Mouse (Mus musculus): ENCODE measurements at regions not wholly inside any gene's neighbourhood (a gene's known extent, or its start where the extent isn't known, plus 50 kb on each side); places are given as distances from the start of the nearest gene placed in this dataset.

DNA sequence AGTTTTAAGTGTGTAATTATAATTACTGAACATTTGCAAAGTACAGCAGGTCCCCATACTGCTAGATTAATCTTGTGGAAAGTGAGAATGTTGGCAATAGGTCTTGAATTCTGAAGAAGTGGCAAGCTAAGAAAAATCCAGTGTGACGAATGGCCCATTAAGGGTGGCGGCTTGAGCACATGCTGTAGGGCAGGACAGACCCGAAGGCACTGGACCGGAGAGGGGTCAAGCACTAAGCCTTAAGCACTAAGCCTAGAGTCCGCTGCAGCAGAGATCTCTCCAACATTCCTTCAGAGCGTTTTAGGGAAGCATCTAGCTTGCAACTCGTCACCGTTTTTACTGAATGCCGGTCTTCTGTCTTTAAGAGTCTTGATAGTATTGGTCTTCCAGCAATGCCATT is 105.6 kb downstream of the Aldh8a1 start:
- no peak for DNase-seq (ENCODE audit: low spot score)

DNA sequence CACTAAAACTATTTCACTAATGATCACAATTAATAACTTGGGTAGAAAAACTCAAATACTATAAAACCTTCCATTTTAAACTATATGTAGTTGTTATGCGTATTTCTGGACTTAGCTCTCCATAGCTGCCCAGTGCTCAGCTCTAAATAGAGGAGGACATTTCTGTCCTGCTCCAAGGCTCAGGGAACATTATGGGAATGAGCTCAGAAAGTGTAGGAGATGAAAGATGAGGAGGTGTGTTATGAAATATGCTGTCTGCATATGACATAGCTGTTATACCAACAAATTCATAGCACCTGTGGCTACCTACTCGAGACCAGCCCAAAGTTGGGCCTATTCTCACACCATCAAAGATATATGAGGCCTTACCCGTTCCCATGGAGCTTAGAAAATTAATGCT is 106.3 kb downstream of the Aldh8a1 start:
- DNase-seq (ENCODE audit: low spot score), result no peak

DNA sequence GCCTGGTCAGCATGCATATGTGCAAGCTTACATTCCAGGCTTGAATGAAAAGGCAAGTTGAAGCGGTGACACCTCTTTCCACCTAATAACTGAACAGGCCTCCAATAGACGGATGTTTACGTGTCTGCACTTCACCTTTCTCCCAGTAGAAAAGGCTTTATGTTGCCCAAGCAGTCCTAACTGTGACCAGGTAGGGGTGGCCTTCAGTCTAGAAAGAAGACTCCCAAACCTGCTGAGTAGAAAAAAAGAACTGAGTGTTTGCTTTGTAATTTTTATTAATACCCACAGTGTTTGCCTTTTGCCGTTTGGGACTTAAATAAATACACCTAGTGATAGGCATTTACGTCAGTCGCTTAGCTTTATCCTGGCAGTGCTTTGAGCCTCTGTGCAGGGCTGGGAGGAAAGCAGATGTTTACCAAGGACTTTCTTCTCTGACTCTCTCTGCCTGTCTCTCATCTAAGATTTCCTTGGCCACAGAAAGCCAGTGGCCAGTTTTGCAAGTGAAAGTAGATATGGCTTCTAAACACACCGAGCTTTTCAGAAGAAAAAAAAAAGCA is 104.5 kb upstream of the 1700020N01Rik start:
- DNase-seq (ENCODE audit: low spot score), result no peak

DNA sequence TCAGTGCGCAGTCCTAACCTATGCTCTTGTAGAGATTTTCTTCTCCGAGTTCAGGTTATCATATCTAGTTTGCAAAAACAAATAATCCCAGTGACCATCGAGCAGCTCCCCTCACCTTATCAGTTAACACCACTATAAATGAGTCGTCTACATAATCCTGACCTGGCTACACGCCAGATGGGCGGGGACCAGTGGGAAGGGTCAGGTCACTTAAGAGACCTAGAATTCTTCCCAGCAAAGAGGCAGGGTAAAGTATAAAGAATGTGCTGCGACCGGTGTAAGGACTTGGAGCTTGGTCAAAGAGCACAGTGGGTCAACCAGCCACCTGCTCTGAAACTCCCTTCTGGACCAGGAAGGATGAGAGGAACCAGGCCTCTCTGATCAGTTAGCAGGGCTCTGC is 102.0 kb upstream of the 1700020N01Rik start:
- DNase-seq (ENCODE audit: low spot score), result no peak

DNA sequence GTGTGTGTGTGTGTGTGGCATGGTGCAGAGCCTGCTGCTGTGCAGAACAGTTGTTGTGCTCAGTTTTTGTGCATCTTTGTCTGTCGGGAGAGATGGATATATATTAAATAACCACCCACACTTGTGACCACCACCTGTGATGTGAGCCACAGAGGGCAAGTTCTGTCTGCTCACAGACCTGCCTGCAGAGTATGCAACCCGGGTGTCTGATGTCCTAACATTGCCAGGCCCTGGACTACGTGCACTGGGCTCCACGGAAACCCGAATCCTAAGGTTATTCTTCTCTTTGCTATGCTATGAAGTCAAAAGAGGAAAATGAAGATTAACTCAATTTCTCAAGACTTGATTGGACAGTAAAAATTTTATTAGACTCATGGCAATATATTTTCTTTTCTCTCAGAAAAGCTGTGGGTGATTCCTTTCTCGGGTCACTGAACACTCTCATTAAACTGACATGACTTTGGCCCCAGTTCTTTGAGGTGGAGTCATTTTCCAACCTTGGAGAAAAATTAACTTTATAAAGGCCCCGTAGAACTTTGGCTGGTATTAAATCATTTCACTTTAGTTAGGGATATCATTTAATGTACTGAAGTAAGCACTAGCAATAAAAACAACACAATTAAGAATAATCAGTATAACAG is 100.6 kb upstream of the 1700020N01Rik start:
- no peak for DNase-seq (ENCODE audit: low spot score)

DNA sequence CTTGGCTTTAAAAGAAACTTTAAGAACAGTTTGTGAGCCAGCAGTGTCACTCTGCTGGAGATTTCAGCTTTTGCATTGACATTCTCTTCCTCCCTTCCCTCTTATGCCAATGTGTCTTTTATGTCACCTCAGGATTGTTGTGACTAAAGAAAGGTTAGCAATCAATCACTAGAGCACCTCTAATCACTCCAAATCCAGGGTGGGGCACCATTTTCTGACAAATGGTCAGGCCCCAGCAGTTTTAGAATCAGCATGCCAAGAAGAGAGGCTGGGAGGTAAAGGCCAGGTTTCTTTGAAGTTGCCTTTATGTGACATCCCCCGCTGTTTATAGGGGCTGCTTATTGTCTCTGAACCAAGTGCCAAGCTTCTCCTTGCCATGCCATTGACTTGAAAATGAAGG is 98.4 kb upstream of the 1700020N01Rik start:
- no peak for DNase-seq (ENCODE audit: low spot score)

DNA sequence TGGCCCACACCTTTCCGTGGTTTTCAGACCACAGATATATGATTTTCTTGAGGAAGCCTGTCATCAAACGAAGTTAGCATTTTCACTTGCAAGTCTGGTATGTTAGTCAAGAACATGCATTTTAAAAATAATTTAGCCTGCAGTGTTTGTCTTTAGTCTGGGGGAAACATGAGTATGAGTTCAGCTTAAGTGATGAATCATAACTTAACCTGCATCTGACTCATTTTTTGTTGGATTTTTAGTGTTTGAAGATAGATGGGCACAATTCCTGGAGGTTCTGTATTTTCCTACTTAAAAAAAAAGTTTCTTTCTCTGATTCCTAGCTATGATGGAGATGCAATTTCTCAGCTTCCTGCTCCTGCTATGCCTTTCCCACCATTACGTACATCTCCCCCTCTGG is 95.8 kb upstream of the 1700020N01Rik start:
- DNase-seq (ENCODE audit: low spot score), result no peak

DNA sequence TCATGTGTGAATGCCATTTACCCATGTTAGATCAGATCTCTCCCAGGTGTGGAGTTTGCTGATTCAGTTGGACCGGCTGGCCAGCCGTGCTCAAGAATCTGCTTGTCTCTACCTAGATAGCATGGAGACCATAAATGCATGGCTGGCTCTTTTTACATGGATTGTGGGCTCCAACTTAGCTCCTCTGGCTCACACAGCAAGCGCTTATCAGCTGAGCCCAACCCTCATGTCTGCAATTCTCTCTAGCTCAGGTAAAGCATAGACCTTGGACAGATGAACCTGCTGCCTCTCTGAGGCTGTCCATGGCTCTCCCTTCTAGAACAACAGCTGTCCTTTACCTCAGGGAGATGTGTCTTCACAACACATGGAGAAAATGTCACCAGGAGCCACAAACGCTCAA is 94.8 kb upstream of the 1700020N01Rik start:
- no peak for DNase-seq (ENCODE audit: low spot score)

DNA sequence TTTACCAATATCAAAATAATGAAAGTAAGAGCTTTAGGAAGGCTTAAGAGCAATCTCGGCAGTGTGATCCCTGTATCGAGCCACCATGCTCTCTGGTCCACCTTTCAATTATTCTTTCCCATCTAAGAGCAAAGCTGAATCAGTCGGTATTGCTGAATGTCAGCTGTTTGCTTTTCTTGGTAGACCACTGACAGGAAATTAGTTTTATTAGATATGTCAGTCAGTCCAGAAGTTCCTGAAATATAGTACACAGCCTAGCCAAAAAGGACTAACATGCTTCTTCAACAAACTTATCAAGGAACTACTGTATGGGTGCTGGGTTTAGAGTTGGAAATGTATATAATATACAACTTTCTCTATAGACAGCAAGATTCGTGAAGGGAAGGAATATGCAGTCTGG is 91.3 kb upstream of the 1700020N01Rik start:
- DNase-seq (ENCODE audit: low spot score), result no peak

DNA sequence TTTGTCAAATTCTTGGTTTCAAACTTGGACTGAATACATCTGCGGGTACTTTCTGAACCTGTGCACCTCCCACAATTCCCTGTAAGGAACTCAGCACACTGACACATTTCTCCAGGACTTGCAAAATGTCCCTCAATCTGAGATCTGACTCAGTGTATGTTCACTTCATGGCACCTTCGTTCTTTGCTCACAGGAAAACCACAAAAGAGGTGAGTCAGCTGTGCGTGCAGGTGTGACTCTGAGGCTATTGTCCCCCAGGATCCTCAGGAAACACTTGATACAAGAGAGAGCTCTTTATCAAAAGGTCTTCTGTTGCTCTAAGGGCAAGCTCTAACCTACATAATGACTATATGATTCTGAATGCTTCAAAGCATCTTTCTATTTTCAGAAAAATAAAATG is 88.5 kb upstream of the 1700020N01Rik start:
- DNase-seq (ENCODE audit: low spot score), result no peak

DNA sequence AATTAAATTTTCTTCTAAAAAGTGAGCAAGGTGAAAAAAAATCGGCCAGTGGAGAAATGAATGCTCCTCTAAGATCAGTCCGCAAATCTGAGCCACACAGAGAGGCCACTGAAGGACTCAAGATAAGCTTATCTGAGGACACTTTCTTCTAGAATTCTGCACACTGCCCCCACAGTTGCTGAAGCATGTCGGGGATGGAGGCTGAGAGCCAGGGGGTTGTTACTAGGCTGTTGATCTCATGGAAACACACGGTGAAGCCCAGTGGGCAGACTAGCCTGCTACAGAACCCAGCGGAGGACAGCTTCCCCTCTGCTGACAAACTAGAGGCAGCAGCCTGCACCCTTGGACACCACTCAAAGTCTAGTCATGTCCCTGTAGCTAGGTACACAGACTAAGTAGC is 81.6 kb upstream of the 1700020N01Rik start:
- DNase-seq (ENCODE audit: low spot score), result no peak

DNA sequence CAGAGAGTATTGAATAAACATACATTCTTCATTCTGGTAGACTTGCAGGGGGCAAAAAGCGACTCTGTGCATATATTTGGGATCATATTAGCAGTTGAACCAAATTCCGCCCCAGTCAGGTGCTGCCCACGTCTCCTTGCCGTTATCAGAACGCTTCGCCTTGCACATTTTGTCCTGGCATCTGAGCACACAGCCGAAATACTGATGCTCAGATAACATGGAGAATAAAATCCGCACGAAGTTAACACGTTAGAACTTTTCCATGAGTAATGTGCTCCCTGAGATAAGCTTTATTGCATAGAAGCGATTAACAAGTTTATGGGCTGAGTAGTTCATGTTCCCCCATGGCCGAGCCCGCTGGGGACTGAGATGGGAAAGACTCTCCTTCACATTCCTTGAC is 80.5 kb upstream of the 1700020N01Rik start:
- no peak for DNase-seq (ENCODE audit: low spot score)

DNA sequence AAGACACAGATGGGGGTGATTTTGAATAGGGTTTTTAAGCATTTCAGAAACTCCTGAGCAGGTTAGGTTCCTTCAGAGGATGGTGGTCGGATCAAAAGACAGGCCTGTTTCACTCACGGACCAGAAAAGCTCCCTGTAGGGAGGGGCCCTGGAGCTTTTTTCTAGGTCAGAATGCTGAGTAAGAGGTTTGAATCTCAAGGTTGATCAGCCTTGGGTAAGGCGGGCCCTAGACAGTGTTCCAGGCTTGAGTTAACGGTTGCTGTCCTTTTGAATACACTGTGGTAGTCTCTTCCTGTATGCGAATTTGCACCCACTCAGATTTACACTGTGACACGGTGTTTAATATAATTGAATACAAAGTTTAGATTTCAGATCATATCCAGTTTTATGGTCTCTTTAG is 75.2 kb upstream of the 1700020N01Rik start:
- DNase-seq (ENCODE audit: low spot score), result no peak

DNA sequence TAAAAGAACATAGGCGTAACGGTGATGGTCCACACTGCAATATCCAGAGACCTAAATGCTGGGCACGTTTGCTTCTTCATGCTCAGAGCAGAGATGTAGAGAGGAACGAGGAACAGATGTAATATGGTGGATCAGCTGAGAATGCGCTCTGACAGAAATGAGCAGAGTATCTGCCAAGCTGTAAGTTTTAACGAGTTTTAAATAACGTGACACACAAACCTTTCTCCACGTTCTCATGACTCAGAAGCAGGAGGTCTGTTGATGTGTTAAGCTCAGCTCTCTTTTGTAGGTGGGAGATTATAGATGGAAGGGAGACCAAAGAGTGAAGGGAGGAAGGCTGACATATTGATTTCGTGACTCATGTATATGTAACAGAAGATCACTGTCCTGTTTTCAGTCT is 72.1 kb upstream of the 1700020N01Rik start:
- DNase-seq (ENCODE audit: low spot score), result no peak

DNA sequence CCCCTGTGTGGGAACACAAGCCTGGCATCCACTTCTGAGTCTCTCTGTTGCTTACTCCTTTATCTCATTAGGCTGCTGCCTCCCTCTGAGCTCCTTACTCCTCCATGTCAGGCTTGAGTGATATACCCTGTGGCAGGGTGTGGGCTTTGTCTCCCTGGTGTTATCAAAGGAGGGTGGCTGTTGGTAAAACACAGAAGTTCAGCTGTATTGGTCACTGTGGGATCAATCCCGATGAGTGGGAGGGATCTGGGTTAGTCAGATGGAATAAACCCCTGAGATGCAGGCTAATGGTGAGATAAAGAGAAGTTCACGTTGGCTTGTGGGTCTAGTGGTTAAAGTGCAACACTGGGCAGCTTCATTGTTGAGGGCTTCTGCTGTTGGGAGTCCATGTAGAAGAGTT is 67.4 kb upstream of the 1700020N01Rik start:
- no peak for DNase-seq (ENCODE audit: low spot score)

DNA sequence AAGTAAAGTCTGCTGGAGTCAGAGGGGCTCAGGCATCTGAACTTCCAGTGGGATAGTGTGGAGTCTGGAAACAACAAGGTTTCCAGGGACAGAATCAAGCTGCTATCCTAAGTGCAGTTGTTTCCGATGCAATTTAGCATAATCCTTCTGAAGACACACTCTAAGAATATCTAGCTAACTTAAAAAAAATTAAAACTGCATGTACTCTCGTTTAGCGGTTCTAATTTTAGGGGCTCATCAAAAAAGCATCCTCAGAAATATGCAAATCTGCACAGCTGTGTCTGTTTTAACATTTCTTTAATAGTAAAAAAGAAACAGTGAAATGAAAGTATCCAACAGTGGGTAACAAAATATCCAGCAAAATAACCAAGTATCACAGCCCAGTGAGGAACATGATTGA is 64.5 kb upstream of the 1700020N01Rik start:
- no peak for DNase-seq (ENCODE audit: low spot score)

DNA sequence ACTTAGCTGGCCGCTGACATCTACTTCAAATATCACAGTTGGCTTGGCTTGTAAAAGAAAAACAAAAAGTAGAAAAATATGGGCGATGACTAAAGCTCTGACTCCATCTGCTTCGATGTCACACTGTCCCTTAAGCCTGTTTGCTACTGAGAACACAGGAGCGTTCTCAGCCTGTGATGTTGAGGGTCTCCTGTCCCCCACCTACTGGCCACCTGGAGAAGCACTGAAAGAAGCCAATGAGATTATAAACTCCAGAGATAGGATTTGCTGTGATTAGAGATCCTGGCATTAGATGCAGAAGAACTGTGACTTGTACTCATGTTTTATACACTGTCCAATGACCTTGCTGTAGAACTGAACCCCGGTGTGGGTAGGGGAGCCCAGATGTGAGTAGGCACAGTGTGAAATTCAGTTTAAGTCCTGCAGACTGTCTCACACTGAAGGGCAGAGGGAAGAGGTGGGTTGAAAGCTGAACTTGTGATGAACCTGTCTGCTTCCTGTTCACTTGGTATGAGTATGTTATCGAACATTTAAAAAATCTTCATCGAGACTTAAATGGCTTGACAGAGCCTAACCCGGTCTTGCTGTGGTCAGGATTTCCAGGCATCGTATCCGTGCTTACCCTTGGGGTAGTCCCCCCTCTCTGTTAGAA is 63.7 kb upstream of the 1700020N01Rik start:
- no peak for DNase-seq (ENCODE audit: low spot score)

DNA sequence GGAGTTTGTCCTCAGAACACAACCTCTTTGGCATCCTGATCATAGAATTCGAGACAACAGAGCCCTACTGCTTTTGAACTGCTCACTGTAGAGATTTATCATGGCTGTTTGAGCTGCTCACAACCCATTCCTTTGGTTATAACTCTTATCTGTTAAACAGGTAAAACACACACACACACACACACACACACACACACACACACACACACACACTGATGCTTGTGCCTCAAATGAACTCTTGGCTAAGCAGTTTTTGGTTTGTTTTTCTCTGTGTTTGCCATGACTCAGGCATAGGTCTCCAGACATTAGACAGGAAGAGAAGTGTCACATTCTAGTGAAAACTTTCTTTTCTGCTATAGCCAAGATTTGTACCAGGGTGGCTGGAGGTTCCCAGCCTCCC is 60.8 kb upstream of the 1700020N01Rik start:
- DNase-seq (ENCODE audit: low spot score), result no peak

DNA sequence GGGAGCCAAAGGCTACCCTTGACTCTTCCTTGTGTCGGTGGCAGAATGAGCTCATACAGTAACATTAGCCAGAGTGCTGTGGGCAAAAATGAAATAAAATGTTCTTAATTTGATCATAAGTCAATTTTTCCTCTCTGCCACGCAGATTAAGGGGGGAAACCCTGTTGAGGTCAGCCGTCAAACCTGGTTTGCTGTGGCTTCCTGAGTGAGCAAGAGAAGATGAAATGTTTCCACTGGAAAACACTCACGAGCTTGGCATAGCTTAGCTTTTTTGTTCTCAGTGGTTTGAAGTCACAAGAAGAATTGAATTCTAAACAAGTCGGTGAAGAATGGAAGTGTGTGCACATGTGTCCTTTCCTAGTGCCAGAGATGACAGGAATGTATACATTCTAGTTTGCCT is 57.3 kb upstream of the 1700020N01Rik start:
- no peak for DNase-seq (ENCODE audit: low spot score)

DNA sequence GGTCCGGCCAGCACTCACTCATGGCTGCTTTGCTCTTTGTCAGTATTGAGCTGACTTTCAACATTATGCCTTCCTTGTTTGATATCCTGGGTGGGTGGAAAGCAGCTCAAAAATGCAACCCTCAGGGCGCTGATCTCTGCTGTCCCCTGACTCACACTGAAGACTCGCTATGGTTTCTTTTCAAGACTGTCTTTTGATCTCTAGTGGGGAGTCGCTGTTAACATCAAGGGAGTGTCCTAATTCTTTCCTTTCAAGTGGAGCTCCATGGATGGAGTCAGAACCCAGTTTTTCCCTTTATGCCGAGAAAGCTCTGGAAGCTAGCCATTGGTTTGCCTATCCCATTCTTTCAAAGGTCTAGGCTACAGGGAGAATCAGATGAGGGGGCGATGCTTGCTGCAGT is 54.5 kb upstream of the 1700020N01Rik start:
- DNase-seq (ENCODE audit: low spot score), result no peak
